Mouse (Mus musculus): ENCODE measurements around the gene Tex29.
A peak's percentile ranks its signal among the peaks of the same experiment; 100 is the strongest.

The Tex29 gene

GRCm38 (mm10) chr8:11840174-11840573 is at the start of gene Tex29:
Gene Tex29, plus strand, starts transcription at chr8:11840474.
- DNase-seq = no peak

- DNase-seq = no peak
Observed at GRCm38 (mm10) chr8:11794956-11795355, 45.3 kb upstream of the Tex29 start.

DNA sequence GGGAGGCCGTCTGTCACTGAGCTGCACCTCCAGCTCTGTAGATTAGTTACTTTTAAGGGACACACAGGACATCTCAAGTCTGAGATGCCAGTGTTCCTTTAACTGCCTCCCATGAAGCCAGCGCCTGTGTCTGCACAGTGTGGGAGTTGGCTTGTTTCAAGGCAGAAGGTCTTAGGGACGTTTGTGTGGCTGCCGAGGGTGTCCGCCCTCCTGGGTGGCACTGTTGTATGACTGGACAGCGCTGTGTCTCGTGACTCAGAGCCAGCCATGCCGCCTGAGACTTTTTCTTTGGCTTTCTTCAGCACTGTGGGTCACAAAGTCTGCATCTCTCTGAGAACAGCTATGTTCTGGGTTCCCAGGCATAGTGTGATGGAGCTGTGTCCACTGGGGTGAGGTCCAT is 43.1 kb upstream of the Tex29 start:
- DNase-seq = no peak

GRCm38 (mm10) chr8:11797729-11798479 is 42.4 kb upstream of the Tex29 start:
- DNase-seq = peak; percentile 50

DNA sequence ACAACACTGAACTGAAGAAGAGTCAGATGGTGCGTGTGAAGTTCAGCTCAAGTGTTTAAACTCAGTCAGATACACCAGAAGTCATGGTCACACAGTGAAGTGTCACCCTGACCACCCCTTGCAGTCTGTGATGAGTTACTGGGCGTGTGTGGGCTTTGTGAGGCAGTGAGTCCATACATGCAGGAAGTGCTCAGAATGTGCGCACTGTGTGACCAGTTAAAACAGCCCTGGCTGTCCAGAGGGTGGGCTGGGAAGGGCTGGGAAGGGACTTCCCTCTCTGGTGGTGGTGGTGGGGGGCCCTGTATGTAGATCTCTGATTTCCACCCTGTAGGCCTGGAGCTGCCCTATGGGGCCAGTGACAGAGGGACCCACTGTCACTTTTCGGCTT is 41.8 kb upstream of the Tex29 start:
- no peak for DNase-seq

GRCm38 (mm10) chr8:11799098-11799497 is 41.2 kb upstream of the Tex29 start:
- no peak for DNase-seq

DNA sequence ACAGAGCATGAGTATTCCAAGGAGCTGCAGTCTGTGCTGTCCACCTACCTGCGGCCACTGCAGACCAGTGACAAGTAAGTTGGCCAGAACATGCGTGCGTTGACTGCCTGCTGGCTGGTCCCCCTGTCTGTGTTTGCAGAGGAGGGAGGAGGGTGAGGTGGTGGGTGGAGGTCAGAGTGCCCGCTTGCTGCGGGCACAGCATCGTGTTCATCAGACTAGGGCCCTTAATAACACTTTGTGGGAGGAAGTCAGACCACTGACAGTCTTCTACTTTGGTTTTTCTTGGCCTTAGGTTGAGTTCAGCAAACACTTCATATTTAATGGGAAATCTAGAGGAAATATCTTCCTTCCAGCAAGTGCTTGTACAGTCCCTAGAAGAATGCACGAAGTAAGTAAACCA is 39.8 kb upstream of the Tex29 start:
- DNase-seq = no peak

DNA sequence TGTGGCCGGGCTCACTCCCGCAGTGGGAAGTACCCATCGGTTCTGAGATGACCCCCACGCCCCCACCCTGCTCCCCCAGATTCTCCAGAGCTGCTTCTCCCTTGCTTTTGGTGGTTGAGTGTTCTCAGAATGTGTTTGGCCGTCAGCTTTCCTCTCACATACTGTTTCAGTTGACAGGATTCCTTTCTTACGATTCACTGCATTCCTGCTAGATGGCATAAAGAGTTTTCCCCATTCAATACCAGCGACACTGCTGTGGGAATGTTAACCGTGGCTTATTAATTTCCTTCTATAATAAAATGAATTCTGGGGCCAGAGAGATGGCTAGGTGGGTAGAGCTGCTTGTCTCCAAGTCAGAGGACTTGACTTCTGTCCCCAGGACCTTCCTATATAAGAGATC is 38.7 kb upstream of the Tex29 start:
- DNase-seq = no peak

- no peak for DNase-seq
Observed at GRCm38 (mm10) chr8:11804914-11805313, 35.4 kb upstream of the Tex29 start.

GRCm38 (mm10) chr8:11806252-11806651 is 34.0 kb upstream of the Tex29 start:
- no peak for DNase-seq

DNA sequence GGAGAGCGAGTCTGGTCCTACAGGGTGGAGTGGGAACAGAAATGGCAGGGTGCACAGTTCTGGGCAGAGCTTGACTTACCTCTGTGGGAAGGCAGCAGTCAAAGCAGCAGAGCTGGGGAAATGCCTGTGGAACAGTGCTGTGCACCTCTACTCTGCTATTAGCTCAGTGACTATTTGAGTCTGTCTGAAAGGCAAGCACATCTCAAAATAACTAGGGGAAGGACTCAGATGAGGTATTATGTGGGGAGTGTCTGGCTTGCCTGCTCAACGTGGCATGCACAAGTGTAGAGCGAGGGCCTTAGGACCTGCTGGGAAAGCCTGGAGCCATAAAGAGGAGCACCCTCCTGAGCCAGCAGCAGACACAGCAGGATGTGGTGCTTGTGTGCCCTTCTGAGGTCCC is 32.9 kb upstream of the Tex29 start:
- DNase-seq = no peak

- DNase-seq = no peak
Observed at GRCm38 (mm10) chr8:11808047-11808446, 32.2 kb upstream of the Tex29 start.

DNA sequence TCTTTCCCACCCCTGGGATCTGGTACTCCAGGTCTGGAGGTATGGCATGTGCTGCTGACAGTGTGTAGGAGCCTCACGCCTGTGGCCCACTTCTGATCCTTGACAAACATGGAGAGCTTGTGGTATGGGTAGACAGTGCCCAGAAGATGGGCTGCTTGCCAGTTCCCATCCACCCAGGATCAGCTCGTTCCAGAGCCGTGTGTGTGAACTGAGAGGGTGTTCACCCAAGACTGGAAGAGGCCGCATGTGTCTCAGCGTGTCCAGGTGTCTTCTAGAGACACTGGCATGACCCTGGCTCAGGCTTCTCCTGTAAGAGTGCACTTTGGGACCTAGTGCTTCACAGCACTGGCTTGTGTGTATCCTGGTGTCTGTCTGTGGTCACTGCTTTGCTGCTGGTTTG is 29.8 kb upstream of the Tex29 start:
- DNase-seq = no peak

DNA sequence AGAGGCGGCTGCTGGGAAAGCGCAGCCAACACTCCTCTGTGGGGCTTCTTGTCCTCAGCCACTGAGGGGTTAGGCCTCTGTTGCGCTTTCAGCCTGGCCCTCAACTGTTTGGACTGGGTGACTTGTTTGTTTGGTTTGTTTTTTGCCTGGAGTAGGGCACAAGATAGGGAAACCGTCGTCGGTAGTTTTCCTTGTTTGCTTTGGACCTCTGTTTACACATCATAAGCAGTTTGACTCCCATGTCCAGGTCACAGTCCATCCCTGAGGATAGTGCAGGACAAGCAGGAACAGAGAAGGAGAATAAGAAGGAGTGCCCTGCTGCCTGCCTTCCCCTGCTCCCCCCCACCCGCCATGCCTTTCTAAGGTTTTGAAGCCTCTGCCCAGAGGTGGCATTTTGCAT is 26.5 kb upstream of the Tex29 start:
- DNase-seq = no peak

GRCm38 (mm10) chr8:11815206-11815605 is 25.1 kb upstream of the Tex29 start:
- DNase-seq = peak; percentile 29

- DNase-seq = no peak
Observed at GRCm38 (mm10) chr8:11820136-11820535, 20.1 kb upstream of the Tex29 start.

DNA sequence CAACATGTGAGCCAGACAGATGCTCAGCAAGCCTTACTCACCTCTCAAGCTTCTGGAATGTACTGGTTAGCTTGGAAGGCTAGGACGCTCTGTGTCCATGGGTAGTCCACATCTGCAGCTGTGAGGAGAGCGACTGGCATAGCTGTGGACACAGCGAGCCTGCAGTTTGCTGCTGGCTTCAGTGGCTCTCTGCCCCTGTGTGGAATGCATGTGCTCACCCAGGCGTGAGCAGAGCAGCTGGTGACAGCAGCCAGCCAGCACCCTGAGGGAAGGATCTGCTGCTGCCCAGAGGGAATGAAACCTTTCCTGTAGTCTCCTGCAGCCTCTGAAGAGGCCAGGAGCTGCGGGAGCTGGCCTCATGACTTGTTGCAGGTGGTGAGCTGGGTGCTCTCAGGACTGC is 19.7 kb upstream of the Tex29 start:
- peak; percentile 40 for DNase-seq

DNA sequence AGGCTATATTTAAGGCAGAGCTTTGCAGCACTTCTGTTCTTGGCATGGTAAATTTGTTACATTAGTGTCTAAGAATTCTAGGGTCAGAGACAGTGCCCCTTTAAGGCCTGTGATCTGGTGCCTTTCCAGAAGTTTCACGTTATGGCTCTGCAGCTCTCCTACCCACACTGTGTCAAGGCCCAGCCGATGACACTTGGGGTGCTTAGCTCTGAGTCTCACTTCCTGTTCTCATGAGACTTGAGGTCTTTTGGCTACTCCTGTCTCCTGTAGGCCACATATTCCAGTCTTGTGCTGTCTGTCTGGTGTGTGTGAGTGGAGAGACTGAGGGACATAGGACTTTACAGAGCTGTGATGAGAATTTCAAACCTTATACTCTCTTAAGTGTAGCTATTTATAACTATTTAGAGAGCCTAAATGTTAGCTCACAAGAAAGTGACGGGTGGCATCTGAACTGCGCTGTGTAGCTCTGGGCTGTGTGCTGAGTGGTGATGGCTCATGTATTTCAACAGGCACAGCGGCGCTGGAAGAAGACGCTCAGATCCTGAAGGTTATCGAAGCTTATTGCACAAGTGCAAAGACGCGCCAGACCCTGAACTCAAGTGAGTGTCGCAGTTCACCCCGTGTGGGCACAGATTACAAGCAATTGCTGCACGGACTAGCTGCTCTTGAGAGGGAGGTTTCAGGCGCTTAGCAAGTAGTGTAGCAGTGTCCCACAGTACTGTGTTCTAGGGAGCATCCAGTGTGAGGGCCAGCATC is 18.6 kb upstream of the Tex29 start:
- DNase-seq = no peak

- no peak for DNase-seq
Observed at GRCm38 (mm10) chr8:11822550-11823060, 17.7 kb upstream of the Tex29 start.

GRCm38 (mm10) chr8:11825756-11826155 is 14.5 kb upstream of the Tex29 start:
- DNase-seq = no peak

DNA sequence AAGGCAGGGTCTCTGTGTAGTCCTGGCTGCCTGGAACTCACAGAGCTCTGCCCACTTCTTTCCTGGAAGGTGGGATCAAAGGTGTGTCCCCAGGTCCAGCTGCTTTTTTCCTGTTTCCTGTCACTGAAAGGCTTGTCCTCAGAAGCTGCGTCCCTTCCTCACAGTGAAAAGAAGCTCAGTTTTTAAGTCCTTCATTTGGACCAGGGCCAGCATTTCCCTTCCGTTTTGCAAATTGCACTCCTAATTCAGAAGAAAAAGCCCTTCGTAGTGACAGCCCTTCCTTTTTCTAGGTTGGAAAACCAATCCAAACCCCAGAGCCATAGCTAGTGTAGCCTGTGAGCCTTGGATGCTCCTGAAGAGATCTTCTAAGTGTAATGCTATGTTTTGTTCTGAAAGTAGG is 13.0 kb upstream of the Tex29 start:
- DNase-seq = peak; percentile 63

DNA sequence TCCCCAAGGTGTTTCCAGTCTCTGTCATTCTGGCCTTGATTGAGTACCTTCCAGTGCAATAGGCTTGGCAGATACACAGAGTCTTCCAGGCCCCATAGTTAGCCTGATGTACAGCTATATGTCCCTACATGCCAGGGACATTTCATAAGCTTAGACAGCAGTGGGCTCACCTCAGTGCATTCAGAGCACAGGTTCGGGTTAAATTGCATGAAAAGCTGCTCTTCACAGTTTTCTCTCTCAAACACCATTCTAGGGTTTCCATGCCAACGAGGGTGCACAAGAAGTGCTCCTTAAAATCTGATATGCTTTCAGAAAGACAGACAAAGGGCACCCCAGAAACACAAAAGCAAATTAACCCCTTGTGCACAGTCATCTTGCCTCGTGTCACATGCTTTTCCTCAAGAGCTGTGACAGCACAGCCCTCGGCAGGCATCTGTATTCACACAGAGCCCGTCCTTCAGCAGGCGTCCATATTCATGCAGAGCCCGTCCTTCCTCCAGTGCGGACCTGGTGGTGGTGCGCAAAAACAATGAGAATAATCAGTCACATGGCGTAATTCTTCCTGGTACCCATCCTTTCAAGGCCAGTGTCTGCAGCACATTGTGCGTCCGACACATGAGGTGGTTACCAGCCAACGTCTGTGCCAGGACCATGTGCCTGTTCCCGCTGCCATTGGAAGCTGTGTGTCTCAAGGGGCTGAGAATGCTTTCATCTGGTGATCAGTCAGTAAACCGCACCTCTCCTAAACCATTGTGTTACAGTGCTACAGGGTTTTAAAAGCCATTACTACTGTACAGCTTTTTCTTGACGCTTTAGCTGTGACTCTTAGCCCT is 9.8 kb upstream of the Tex29 start:
- DNase-seq = no peak

DNA sequence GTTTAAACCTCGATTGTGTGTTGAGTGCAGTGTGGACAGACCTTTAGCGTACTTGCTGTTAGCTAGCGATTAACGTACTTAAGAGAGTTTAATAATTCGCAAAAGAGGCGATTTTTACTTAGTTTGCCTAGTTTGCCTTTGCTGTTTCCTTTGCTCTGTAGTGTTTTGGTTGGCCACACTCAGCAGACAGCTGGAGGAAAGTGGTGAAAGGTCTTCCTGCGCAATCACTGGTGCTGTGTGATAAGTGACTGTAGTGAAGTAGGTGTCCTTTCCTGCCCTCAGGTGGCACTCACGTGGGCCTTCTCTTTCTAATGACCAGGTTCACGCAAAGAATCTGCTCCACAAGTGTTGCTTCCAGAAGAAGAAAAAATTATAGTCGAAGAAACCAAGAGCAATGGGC is 9.1 kb upstream of the Tex29 start:
- no peak for DNase-seq

Measured in kidney, postnatal 10 days (tissue).